Mouse (Mus musculus) lung, postnatal 0 days (tissue): ENCODE measurements around the gene Ccl22.

Experiments
- CTCF ChIP-seq: IDR thresholded peaks from 2 replicates; pipeline ENCODE4 v1.5.1; 2016; ENCODE audit warnings: antibody characterized with exemption, mild to moderate bottlenecking
- EP300 ChIP-seq: IDR thresholded peaks from 2 replicates; pipeline ENCODE4 v1.6.1; 2016; ENCODE audit warnings: antibody characterized with exemption, mild to moderate bottlenecking, control low read depth

- TF ChIP-seq CTCF: no peak
- no peak for TF ChIP-seq EP300
These were observed 44.0 kb downstream of the Ccl22 start for GRCm38 (mm10) chr8:94789256-94789955.
